Mouse (Mus musculus): ENCODE results near the gene Suox.

GRCm38 (mm10) chr10:128700712-128701111, 26.8 kb upstream of the Suox start:
- no peak for TF ChIP-seq POLR2A (IDR thresholded peaks at IDR 0.05; ENCODE audit: insufficient read depth, low read depth, low read length)
- no peak for TF ChIP-seq EP300 (IDR thresholded peaks at IDR 0.05; ENCODE audit: insufficient read depth, low read depth, low read length)
- no peak for TF ChIP-seq CTCF (IDR thresholded peaks at IDR 0.05)
